Mouse (Mus musculus) erythroblast, embryonic 14.5 days (primary cell): Measurements from ENCODE around the gene Map2k4. TPM values are rescaled to one million over a fixed set of nuclear protein-coding genes. Genes with fewer than 3 reads are reported as not detected.

ENCODE experiments used
- H3K27me3 ChIP-seq: 2 replicates; pipeline ENCODE4 v1.6.1; 2012; ENCODE audit warnings: inconsistent platforms; ENCODE audit not compliant: control insufficient read depth
- H3K36me3 ChIP-seq: 2 replicates; pipeline ENCODE4 v1.6.1; 2012; ENCODE audit warnings: mild to moderate bottlenecking, inconsistent platforms; ENCODE audit not compliant: control insufficient read depth
- H3K4me1 ChIP-seq: 2 replicates; pipeline ENCODE4 v1.6.1; 2012; ENCODE audit warnings: inconsistent platforms; ENCODE audit not compliant: control insufficient read depth
- H3K4me3 ChIP-seq: replicated peaks from 2 replicates; pipeline ENCODE3; 2012; ENCODE audit warnings: moderate library complexity, mild to moderate bottlenecking, inconsistent platforms
- H3K9me3 ChIP-seq: 2 replicates; pipeline ENCODE4 v1.6.1; 2012; ENCODE audit warnings: low read length, inconsistent platforms, mixed read lengths; ENCODE audit not compliant: control insufficient read depth
- GATA1 ChIP-seq: IDR thresholded peaks from 2 replicates; pipeline ENCODE4 v1.6.1; 2012; ENCODE audit warnings: low read length, inconsistent platforms, mixed read lengths
- TAL1 ChIP-seq: IDR thresholded peaks from 3 replicates; pipeline ENCODE4 v1.6.1; 2012; ENCODE audit warnings: low read length, inconsistent platforms, mixed read lengths
- polyA plus RNA-seq: library from polyadenylated mRNA; stranded (reverse); fragments of >175 nt; gene quantifications from 2 replicates; pipeline ENCODE4 v1.2.3, GENCODE M21; 2012

Gene Map2k4
- polyA plus RNA-seq, 1 experiment: 1.2 TPM

DNA sequence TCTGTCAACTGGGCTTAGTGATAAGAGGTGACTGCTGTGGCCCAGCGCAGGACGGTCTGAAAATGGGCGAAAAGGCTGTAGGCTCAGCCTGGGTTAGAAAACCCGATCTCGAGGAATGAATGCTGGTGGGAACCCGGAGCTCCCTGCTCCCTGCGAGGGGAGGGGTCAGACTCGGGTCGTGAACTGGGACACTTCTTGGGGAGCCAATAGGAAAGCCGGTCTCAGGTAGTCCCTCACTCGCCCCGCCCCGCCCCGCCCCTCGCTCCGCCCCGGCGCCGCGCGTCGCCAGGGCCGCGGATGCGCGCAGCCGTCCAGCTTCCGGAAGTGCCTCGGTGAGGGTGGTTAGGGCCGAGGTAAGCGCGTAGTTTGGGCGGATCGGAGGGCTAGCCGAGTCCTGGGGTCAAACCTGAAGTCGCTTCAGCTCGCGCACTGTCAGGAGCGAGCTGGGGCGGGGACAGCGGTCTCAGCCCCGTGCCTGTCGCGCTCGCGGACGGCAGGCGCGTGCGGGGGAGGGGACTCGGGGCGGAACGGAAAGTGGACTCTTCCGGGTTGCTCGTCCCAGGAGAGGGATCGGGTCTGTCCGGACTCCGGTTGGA lies 18.9 kb upstream of the Map2k4 start, which contains the start of gene Zkscan6:
Gene Zkscan6 (plus strand): TSS at position 267 of the 596 bp plus-strand sequence.
- Histone ChIP-seq H3K9me3 (no peaks in the 10 kb centered on the region), H3K27me3 (no peaks in the 10 kb centered on the region), H3K4me1 (peaks cover 34% of the 10 kb centered on the region), H3K36me3 (peaks cover 4% of the 10 kb centered on the region), H3K4me3 (peak within 1 kb of the TSS; percentile 99)
- TF ChIP-seq GATA1: no peak
- TF ChIP-seq TAL1: no peak

DNA sequence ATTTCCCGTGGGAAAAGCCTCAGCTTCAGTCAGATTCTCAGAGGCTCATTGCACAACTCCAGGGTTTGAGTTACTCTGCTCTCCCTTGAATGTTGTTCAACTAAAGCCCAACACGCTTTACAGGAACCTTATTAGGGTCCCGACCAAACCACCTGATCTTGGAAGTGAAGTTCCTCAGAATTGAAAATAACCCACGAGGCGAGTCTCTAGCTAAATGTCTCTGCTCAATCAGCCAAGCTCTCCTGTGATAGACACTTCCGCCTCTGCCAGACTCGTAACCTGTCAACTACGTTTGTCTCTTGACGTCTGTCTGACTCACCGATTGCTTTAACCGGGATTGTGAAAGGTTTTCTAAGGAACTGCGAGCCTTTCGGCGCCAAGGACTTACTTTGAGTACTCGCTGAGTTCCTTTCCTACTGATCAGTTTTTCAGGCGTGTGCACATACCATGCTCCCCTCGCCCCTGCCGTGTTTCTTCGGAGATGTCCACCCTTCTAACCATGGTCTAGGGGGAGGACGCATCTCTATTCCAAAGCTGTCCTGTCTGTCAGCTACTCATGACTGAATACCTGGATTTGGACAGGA lies 18.3 kb upstream of the Map2k4 start:
- Histone ChIP-seq H3K36me3 (peaks cover 2% of the 10 kb centered on the region; the same call in 1 of the 2 replicates), H3K27me3 (no peaks in the 10 kb centered on the region), H3K9me3 (no peaks in the 10 kb centered on the region), H3K4me3 (peak overlapping the region; percentile 99), H3K4me1 (peaks cover 34% of the 10 kb centered on the region)
- TF ChIP-seq GATA1 (no peak), TAL1 (no peak)

DNA sequence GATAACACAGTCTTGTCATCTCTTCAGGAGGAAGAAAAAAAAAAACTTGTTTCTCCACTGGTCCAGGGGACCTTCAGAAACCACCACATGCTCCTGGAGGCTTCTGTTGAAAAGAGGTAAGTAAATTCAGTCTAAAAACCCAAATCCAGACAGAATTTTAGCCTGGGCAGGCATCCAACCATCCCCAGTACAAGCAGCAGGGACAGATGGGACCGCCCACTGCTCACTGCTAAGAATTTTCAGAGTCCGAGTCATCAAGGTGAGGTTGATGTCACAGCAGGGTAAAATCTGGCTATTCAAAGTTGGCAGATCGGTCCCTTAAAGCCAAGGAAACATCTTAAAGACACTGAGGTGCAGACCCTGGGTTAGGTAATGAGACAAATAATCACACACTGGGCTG lies 13.8 kb upstream of the Map2k4 start:
- H3K4me3 ChIP-seq: no peak overlapping the region
- H3K36me3 ChIP-seq: no peaks in the 10 kb centered on the region
- H3K9me3 ChIP-seq: no peaks in the 10 kb centered on the region
- no peak for TF ChIP-seq GATA1
- TF ChIP-seq TAL1: no peak
- H3K27me3 ChIP-seq: no peaks in the 10 kb centered on the region
- peaks cover 16% of the 10 kb centered on the region for H3K4me1 ChIP-seq

DNA sequence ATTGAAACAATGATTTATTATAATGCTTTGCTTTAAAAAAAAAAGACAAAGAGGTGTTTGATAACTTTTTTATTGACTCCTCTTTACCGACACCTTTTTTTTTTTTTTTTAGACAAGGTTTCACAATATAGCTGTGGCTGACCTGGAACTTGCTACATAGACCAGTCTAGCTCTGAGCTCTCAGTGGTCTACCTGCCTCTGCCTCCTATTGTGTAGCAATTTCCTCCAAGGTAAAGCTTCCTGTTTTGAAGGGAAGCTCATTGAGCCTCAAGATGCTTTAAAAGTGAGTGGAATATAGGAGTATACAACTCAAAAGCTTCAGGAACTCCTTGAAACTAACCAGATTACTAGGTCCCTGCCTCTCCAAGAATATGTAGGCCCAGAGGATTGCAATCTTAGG lies 7.8 kb upstream of the Map2k4 start:
- TF ChIP-seq GATA1 (no peak), TAL1 (no peak)
- Histone ChIP-seq H3K4me1 (peaks cover 20% of the 10 kb centered on the region), H3K27me3 (no peaks in the 10 kb centered on the region), H3K4me3 (no peak overlapping the region), H3K9me3 (no peaks in the 10 kb centered on the region), H3K36me3 (no peaks in the 10 kb centered on the region)

DNA sequence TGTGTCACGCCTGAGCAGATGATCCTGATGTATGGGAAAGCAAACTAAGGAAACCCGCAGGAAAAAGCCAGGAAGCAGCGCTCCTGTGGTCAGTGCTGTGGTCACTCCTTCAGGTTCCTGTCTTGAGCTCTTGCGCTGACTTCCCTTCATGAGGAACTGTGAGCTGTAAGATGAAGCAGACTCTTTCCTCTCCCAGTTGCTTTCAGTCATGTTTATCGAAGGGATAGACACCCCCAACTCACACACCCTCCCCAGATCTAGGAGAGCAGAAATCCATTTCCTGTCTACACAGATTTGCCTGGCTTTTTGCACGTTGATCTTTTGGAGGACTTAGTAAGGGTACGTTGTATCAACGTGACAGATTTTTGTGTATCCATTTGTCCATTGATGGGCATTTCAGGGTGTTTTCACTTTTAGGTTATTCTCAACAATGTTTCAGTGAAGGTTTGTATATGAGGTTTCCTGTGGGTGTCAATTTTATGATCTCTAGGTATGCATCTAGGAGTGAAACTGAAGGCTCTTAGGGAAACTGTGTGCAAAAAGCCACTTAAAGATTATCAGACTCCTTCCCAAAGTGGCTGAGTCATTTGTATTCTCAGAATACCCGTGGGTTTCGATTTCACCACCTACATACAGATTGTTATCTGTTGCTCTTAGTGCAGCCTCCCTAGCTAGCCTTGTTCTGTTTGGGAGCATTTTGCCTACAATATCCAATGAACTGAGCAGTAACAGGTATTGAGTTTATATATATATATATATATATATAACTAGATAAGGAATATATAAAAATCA lies 6.5 kb upstream of the Map2k4 start:
- H3K4me1 ChIP-seq: peaks cover 26% of the 10 kb centered on the region
- H3K36me3 ChIP-seq: no peaks in the 10 kb centered on the region
- peak; percentile 55; the same call in 1 of the 2 replicates for TF ChIP-seq GATA1
- TF ChIP-seq TAL1: no peak
- H3K27me3 ChIP-seq: no peaks in the 10 kb centered on the region
- H3K9me3 ChIP-seq: no peaks in the 10 kb centered on the region
- H3K4me3 ChIP-seq: peak overlapping the region; percentile 42

DNA sequence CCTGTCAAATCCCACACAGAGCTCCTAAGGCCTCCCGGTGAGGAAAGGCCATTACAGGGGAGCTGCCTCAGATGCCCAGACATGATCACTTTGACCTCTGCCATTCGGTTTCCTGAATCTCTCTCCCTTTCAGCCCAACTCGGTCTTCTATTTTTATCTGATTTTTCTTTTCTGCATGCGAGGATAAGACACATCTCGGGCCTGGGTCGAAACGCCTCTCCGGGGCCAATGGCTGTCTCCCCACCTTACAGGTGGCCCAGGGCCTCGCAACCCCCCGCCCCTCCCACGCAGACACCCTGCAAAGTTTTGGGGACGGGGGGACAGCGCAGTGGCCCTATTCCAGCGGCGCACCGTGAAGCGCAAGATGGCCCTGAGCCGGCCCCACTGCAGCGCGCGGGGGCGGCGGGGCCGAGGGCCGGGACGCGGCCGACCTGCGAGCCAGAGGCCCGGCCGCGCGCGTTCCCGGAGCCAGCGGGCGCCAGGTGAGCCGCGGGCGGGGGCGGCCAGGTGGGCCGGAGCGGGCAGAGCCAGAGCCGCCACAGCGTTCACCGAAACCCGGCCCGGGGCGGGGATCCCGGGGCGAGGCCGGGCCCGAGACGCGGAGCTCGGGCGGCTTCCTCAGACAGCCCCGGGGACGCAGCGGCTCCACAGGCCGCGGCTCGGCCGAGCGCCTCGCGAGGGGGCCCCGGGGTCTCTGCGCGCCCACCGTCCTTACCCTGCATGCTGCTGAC lies 511 bp downstream of the Map2k4 start:
- no peak for TF ChIP-seq TAL1
- no peak for TF ChIP-seq GATA1
- H3K9me3 ChIP-seq: no peaks in the 10 kb centered on the region
- H3K4me3 ChIP-seq: peak overlapping the region; percentile 93
- H3K36me3 ChIP-seq: peaks cover 17% of the 10 kb centered on the region
- H3K27me3 ChIP-seq: no peaks in the 10 kb centered on the region
- peaks cover 50% of the 10 kb centered on the region for H3K4me1 ChIP-seq

DNA sequence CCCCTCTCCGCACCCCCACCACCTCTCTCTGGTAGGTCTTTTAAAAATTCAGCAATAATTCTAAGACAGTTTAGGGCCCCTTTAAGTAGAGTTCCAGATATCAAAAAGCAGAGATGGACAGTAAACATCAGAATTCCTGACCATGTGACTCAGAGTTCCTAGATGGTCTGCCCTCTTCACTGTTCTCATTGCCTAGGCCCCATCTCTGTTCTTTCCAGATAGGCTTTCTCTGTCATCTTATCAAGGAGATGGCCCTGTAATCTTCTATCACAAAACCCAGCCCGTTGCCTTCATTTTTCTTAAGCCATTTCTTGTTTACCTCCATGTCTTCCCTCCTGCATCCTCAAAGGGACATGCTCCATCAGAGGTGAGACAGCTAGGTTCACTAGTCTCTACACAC lies 1.9 kb downstream of the Map2k4 start:
- H3K9me3 ChIP-seq: no peaks in the 10 kb centered on the region
- H3K36me3 ChIP-seq: peaks cover 28% of the 10 kb centered on the region
- H3K27me3 ChIP-seq: no peaks in the 10 kb centered on the region
- peak overlapping the region; percentile 93 for H3K4me3 ChIP-seq
- peaks cover 54% of the 10 kb centered on the region for H3K4me1 ChIP-seq
- TF ChIP-seq TAL1 (no peak; the same call in 1 of the 3 replicates), GATA1 (no peak)

DNA sequence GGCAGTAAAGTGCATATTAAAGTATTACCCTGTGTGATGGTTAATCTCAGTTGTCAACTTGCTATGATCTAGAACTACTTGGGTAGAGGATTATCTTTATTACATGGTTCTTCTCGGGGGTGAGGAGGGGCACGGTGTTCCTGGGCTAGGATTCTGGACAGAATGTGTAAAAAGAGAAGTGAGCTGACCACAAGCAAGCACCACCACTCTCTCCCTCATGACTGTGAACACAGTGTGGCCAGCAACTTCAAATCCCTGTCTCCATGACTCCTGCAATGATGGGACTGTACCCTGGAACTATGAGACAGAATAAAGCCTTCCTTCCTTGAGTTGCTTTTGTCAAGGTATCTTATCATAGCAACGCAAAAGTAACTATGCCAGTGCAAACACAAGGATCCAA lies 6.5 kb downstream of the Map2k4 start:
- peaks cover 64% of the 10 kb centered on the region for H3K4me1 ChIP-seq
- no peaks in the 10 kb centered on the region for H3K9me3 ChIP-seq
- peaks cover 70% of the 10 kb centered on the region for H3K36me3 ChIP-seq

DNA sequence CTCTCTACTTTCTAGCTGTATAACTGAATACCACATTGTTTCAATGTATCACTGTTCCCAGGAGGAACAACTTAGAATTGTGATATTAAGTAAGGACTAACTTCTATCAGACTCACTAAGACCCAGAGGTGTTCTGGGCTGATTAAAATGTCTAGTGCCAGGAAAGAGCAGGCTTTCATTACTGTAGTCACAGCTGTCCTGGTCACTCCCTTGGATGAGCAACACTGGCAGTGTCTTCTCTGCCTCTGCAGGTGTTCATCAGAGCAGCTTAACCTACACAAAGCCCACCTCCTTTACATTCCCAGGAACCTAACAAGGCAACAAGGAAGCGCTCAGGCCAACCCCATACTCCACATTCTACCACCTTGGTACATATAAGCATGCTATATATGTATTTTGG lies 8.5 kb downstream of the Map2k4 start:
- TF ChIP-seq TAL1 (no peak), GATA1 (no peak)
- Histone ChIP-seq H3K27me3 (no peaks in the 10 kb centered on the region), H3K4me3 (no peak overlapping the region), H3K36me3 (peaks cover 67% of the 10 kb centered on the region), H3K4me1 (peaks cover 62% of the 10 kb centered on the region), H3K9me3 (no peaks in the 10 kb centered on the region)

More for the DNA sequence above, 6.5 kb downstream of the Map2k4 start:
- H3K4me3 ChIP-seq: no peak overlapping the region
- TF ChIP-seq TAL1: no peak
- no peak for TF ChIP-seq GATA1
- H3K27me3 ChIP-seq: no peaks in the 10 kb centered on the region
